Mouse (Mus musculus): ENCODE measurements at regions not wholly inside any gene's neighbourhood (a gene's known extent, or its start where the extent isn't known, plus 50 kb on each side); places are given as distances from the start of the nearest gene placed in this dataset.

DNA sequence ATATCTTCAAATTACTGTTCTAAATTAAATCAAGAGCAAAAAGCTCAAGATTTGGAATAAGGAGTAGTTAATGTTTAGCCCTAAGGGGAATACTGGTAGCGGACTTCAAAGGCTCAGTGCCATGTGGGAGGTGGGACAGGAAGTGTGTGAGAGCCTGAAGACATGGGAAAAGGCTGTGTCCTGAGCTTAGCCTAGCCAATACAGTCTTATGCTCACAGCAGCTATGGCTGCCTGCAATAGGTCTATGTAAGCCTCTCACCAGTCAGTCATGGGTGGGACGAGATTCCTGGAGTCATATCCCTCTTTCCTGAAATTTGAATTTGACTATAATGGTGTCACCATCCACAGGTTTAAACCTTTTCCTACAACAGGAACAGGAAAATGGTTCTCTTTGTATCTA, 173.7 kb downstream of the Spry2 start:
- TF ChIP-seq GATA1 (IDR thresholded peaks at IDR 0.05; ENCODE audit: borderline replicate concordance, low read length) (no peak), FLI1 (IDR thresholded peaks at IDR 0.05; ENCODE audit: low read length) (no peak)

All from megakaryocyte, embryonic 14.5 days (primary cell).